Mouse (Mus musculus) B cell, adult 2 months (primary cell): ENCODE data around the gene Cuedc1.

ENCODE experiments used
- DNase-seq, 2 experiments: peaks; one replicate each; pipeline ENCODE4 v3.0.0; 2022

Gene Cuedc1

DNA sequence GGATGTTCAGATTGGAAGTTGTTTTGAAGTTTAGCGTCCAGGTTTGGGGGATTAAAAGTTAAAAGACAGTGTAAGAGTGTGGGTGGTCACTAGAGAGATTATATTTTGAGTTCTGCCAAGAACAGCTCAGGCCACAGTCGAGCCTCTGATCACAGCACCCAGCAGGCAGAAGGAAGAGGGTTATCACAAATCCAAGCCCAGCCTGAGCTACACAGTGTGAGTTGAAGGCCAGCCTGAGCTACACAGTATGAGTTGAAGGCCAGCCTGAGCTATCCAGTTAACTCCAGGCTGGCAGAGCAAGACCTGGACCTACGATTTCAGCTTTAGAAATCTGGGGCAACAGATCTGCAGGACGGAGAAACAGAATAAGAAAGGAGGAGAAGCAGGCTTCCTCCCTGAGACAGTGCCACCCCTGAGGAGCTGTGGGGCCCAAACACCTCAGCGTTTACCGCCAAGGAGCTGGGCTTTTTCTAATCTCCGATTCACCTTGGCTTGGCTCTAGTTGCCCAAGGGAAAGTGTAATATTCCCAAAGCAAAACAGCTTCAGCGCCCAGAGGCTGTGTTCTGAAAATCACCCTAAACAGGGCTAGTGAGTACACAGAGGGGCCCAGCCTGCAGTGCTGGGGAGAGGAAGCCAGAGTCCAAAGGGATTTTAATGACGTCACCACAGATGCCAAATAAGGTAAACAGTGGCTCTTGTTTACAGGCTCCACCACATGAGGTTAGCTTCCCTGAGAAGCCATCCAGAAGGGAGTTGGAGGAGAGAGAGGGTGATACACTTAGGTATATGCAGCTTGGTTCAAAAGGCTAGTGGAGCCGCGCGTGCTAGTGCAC lies 143.8 kb downstream of the Cuedc1 start:
- no peak for DNase-seq
